Mouse (Mus musculus) neural tube, embryonic 12.5 days (tissue): ENCODE measurements around the gene Tubb4b. TPM values are rescaled to one million over a fixed set of nuclear protein-coding genes. Genes with fewer than 3 reads are reported as not detected.

Experiments
- ATAC-seq: fragments of 200-750 bp; cut with Nextera tagmentation; 2 replicates; pipeline ENCODE4 v1.8.0; 2017; ENCODE audit warnings: low read depth, mild to moderate bottlenecking, moderate TSS enrichment, moderate library complexity; ENCODE audit not compliant: low FRiP score
- H3K27ac ChIP-seq: fragments of 300-500 bp; sonication (generic); 2 replicates; pipeline ENCODE4 v1.5.1; 2016
- H3K27me3 ChIP-seq: fragments of 300-500 bp; sonication (generic); replicated peaks from 2 replicates; pipeline ENCODE4 v1.6.1; 2016; ENCODE audit warnings: mild to moderate bottlenecking
- H3K36me3 ChIP-seq: fragments of 300-500 bp; sonication (generic); 2 replicates; pipeline ENCODE4 v1.6.1; 2016; ENCODE audit warnings: mild to moderate bottlenecking
- H3K4me1 ChIP-seq: fragments of 300-500 bp; sonication (generic); 2 replicates; pipeline ENCODE4 v1.6.1; 2016
- H3K4me2 ChIP-seq: fragments of 300-500 bp; sonication (generic); replicated peaks from 2 replicates; pipeline ENCODE4 v1.6.1; 2016; ENCODE audit warnings: mild to moderate bottlenecking
- H3K4me3 ChIP-seq: fragments of 300-500 bp; sonication (generic); 2 replicates; pipeline ENCODE4 v1.5.1; 2016
- H3K9ac ChIP-seq: fragments of 300-500 bp; sonication (generic); 2 replicates; pipeline ENCODE4 v1.6.1; 2016; ENCODE audit warnings: mild to moderate bottlenecking
- H3K9me3 ChIP-seq: fragments of 300-500 bp; sonication (generic); 2 replicates; pipeline ENCODE4 v1.6.1; 2016; ENCODE audit warnings: mild to moderate bottlenecking
- WGBS: fragments of 180-500 bp; shearing (Covaris S2); methylation state at CpG from one replicate; pipeline ENCODE4 v1.1.7; 2016; 5-methylcytosine and 5-hydroxymethylcytosine counted together
- polyA plus RNA-seq: library from polyadenylated mRNA; unstranded; fragments of >200 nt; fragmentation: Nextera tagmentation; extraction: Ambion mirVana; gene quantifications from 2 replicates; pipeline ENCODE4 v1.2.1, GENCODE M21; 2016

The Tubb4b gene
- polyA plus RNA-seq, 1 experiment from 2014 or later: 424 TPM

- Histone ChIP-seq H3K9ac (no peak overlapping the region), H3K27me3 (peaks cover 9% of the 10 kb centered on the region; the same call in 1 of the 2 replicates), H3K4me1 (peaks cover 10% of the 10 kb centered on the region), H3K9me3 (no peaks in the 10 kb centered on the region), H3K36me3 (no peaks in the 10 kb centered on the region), H3K4me2 (no peak overlapping the region), H3K27ac (no peak overlapping the region), H3K4me3 (no peak overlapping the region)
- 83% methylated on average over 7 of the region's 7 CpGs for WGBS
- no peak for ATAC-seq
These were observed 6.1 kb upstream of the Tubb4b start for GRCm38 (mm10) chr2:25230581-25230980.

GRCm38 (mm10) chr2:25229582-25229981, 5.1 kb upstream of the Tubb4b start:
- no peak overlapping the region for H3K4me3 ChIP-seq
- H3K36me3 ChIP-seq: no peaks in the 10 kb centered on the region
- peaks cover 14% of the 10 kb centered on the region for H3K4me1 ChIP-seq
- WGBS: 84% methylated on average over 5 of the region's 5 CpGs
- no peak overlapping the region for H3K9ac ChIP-seq
- ATAC-seq: no peak
- H3K27me3 ChIP-seq: peaks cover 9% of the 10 kb centered on the region; the same call in 1 of the 2 replicates
- H3K27ac ChIP-seq: no peak overlapping the region
- no peaks in the 10 kb centered on the region for H3K9me3 ChIP-seq
- no peak overlapping the region for H3K4me2 ChIP-seq

GRCm38 (mm10) chr2:25228995-25229530, 4.6 kb upstream of the Tubb4b start:
- Histone ChIP-seq H3K27ac (no peak overlapping the region), H3K4me1 (peaks cover 14% of the 10 kb centered on the region), H3K4me2 (peak overlapping the region; percentile 38), H3K9me3 (no peaks in the 10 kb centered on the region), H3K9ac (no peak overlapping the region), H3K36me3 (no peaks in the 10 kb centered on the region), H3K27me3 (peaks cover 9% of the 10 kb centered on the region; the same call in 1 of the 2 replicates), H3K4me3 (no peak overlapping the region)
- ATAC-seq: no peak
- 70% methylated on average over 6 of the region's 6 CpGs for WGBS

- Histone ChIP-seq H3K4me3 (no peak overlapping the region), H3K4me1 (peaks cover 19% of the 10 kb centered on the region), H3K27me3 (peaks cover 9% of the 10 kb centered on the region; the same call in 1 of the 2 replicates), H3K9me3 (no peaks in the 10 kb centered on the region), H3K27ac (no peak overlapping the region), H3K36me3 (no peaks in the 10 kb centered on the region), H3K9ac (no peak overlapping the region), H3K4me2 (peak overlapping the region; percentile 38)
- WGBS: 0% methylated on average over 7 of the region's 7 CpGs
- no peak for ATAC-seq
These were observed 4.0 kb upstream of the Tubb4b start for GRCm38 (mm10) chr2:25228431-25228889.

- Histone ChIP-seq H3K27me3 (peaks cover 9% of the 10 kb centered on the region; the same call in 1 of the 2 replicates), H3K9me3 (no peaks in the 10 kb centered on the region), H3K4me3 (no peak overlapping the region), H3K27ac (no peak overlapping the region), H3K4me2 (no peak overlapping the region), H3K36me3 (no peaks in the 10 kb centered on the region), H3K4me1 (peaks cover 23% of the 10 kb centered on the region), H3K9ac (no peak overlapping the region)
- no peak for ATAC-seq
- 91% methylated on average over 4 of the region's 4 CpGs for WGBS
These were observed 2.9 kb upstream of the Tubb4b start for GRCm38 (mm10) chr2:25227406-25227805.

- Histone ChIP-seq H3K27ac (no peak overlapping the region), H3K27me3 (peaks cover 7% of the 10 kb centered on the region; the same call in 1 of the 2 replicates), H3K36me3 (peaks cover 1% of the 10 kb centered on the region; the same call in 1 of the 2 replicates), H3K4me3 (no peak overlapping the region), H3K9ac (no peak overlapping the region), H3K9me3 (no peaks in the 10 kb centered on the region), H3K4me2 (no peak overlapping the region), H3K4me1 (peaks cover 23% of the 10 kb centered on the region)
- no peak for ATAC-seq
- WGBS: 82% methylated on average over 5 of the region's 5 CpGs
These were observed 2.4 kb upstream of the Tubb4b start for GRCm38 (mm10) chr2:25226864-25227263.

- ATAC-seq: no peak
- Histone ChIP-seq H3K9ac (no peak overlapping the region), H3K4me1 (peaks cover 23% of the 10 kb centered on the region), H3K4me3 (peak overlapping the region; percentile 48; the same call in 1 of the 2 replicates), H3K27me3 (no peaks in the 10 kb centered on the region), H3K4me2 (peak overlapping the region; percentile 57), H3K36me3 (peaks cover 5% of the 10 kb centered on the region; the same call in 1 of the 2 replicates), H3K27ac (0 out of 2 replicates have a peak overlapping the region, but pooled peaks have one; percentile 91), H3K9me3 (no peaks in the 10 kb centered on the region)
- 80% methylated on average over 8 of the region's 8 CpGs for WGBS
These were observed 1.4 kb upstream of the Tubb4b start for GRCm38 (mm10) chr2:25225811-25226379.

- Histone ChIP-seq H3K27me3 (no peaks in the 10 kb centered on the region), H3K4me1 (peaks cover 23% of the 10 kb centered on the region), H3K4me2 (peak overlapping the region; percentile 57), H3K4me3 (peak overlapping the region; percentile 48), H3K9ac (peak overlapping the region; percentile 60), H3K27ac (peak overlapping the region; percentile 91), H3K36me3 (peaks cover 5% of the 10 kb centered on the region; the same call in 1 of the 2 replicates), H3K9me3 (no peaks in the 10 kb centered on the region)
- WGBS: 2% methylated on average over 41 of the region's 41 CpGs
- ATAC-seq: peak; percentile 96
These were observed 557 bp upstream of the Tubb4b start for GRCm38 (mm10) chr2:25224766-25225752.

GRCm38 (mm10) chr2:25223681-25224491, 616 bp downstream of the Tubb4b start:
- Histone ChIP-seq H3K9me3 (no peaks in the 10 kb centered on the region), H3K9ac (peak overlapping the region; percentile 79), H3K27me3 (no peaks in the 10 kb centered on the region), H3K27ac (peak overlapping the region; percentile 74), H3K4me1 (peaks cover 21% of the 10 kb centered on the region), H3K4me2 (peak overlapping the region; percentile 98), H3K36me3 (peaks cover 5% of the 10 kb centered on the region; the same call in 1 of the 2 replicates), H3K4me3 (peak overlapping the region; percentile 90)
- peak; percentile 31 for ATAC-seq
- 3% methylated on average over 53 of the region's 53 CpGs for WGBS

GRCm38 (mm10) chr2:25221331-25221772, 3.1 kb downstream of the Tubb4b start:
- H3K9me3 ChIP-seq: no peaks in the 10 kb centered on the region
- H3K4me3 ChIP-seq: no peak overlapping the region
- no peak for ATAC-seq
- no peak overlapping the region for H3K27ac ChIP-seq
- peaks cover 23% of the 10 kb centered on the region for H3K4me1 ChIP-seq
- no peak overlapping the region for H3K9ac ChIP-seq
- no peak overlapping the region for H3K4me2 ChIP-seq
- peaks cover 5% of the 10 kb centered on the region; the same call in 1 of the 2 replicates for H3K36me3 ChIP-seq
- 66% methylated on average over 5 of the region's 5 CpGs for WGBS
- H3K27me3 ChIP-seq: no peaks in the 10 kb centered on the region

- H3K27me3 ChIP-seq: 0 out of 2 replicates have a peak, but pooled peaks cover 7% of the 10 kb centered on the region
- H3K4me1 ChIP-seq: peaks cover 10% of the 10 kb centered on the region
- H3K9ac ChIP-seq: no peak within 1 kb of the TSS
- no peak within 1 kb of the TSS for H3K4me3 ChIP-seq
- no peak within 1 kb of the TSS for H3K27ac ChIP-seq
- H3K36me3 ChIP-seq: peaks cover 5% of the 10 kb centered on the region; the same call in 1 of the 2 replicates
- H3K4me2 ChIP-seq: no peak within 1 kb of the TSS
- H3K9me3 ChIP-seq: no peaks in the 10 kb centered on the region
- ATAC-seq: no peak
These were observed 6.1 kb downstream of the Tubb4b start, which contains the start of gene Fam166a for GRCm38 (mm10) chr2:25218445-25218844. Gene Fam166a, plus strand, starts transcription at chr2:25218745.
